Mouse (Mus musculus): ENCODE measurements around the gene 4933427D14Rik. TPM values are rescaled to one million over a fixed set of nuclear protein-coding genes. Genes with fewer than 3 reads are reported as not detected.
"Not testable (repeated sequence)": the region's sequence is repeated elsewhere in the genome, so short reads cannot be mapped to it uniquely, and the experiment has no call there.

Gene 4933427D14Rik
- polyA plus RNA-seq, 1 experiment from 2014 or later = 30.1 TPM

GRCm38 (mm10) chr11:72194259-72194658, 13.0 kb downstream of the 4933427D14Rik start:
- H3K27me3 ChIP-seq = no peaks in the 10 kb centered on the region
- no peak overlapping the region for H3K27ac ChIP-seq (replicated peaks)
- WGBS = 92% methylated on average over 2 of the region's 2 CpGs
- H3K36me3 ChIP-seq = peaks cover 65% of the 10 kb centered on the region
- ATAC-seq (ENCODE audit: low FRiP score, low read depth) = no peak
- no peak overlapping the region for H3K9ac ChIP-seq (replicated peaks)
- no peaks in the 10 kb centered on the region for H3K4me1 ChIP-seq
- no peaks in the 10 kb centered on the region for H3K9me3 ChIP-seq
- H3K4me3 ChIP-seq = no peak overlapping the region
- no peak overlapping the region for H3K4me2 ChIP-seq (replicated peaks)

DNA sequence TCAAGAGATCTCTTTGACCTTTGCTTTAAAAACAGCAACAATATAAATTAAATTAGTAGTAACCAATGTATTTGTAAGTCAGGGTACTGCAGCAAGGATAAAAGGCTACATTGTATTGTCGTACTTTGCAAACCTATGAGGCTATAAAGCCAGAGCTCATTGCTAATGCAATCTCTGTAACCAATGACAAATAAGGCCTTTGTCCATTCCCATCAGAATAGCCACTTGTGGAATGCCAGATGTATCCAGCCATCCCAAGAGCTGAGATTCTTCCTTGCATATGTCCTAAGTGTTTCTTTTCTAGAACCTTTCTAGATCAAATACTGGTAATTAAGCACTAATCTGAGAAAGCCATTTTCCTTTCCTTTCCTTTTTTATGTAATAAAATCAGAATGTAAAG, 16.4 kb downstream of the 4933427D14Rik start:
- no peaks in the 10 kb centered on the region for H3K27me3 ChIP-seq
- no peaks in the 10 kb centered on the region for H3K4me1 ChIP-seq
- H3K4me2 ChIP-seq (replicated peaks) = no peak overlapping the region
- 77% methylated on average over 1 of the region's 1 CpGs for WGBS
- ATAC-seq (ENCODE audit: low FRiP score, low read depth) = no peak
- H3K27ac ChIP-seq (replicated peaks) = no peak overlapping the region
- H3K4me3 ChIP-seq = no peak overlapping the region
- H3K9me3 ChIP-seq = no peaks in the 10 kb centered on the region
- no peak overlapping the region for H3K9ac ChIP-seq (replicated peaks)
- H3K36me3 ChIP-seq = peaks cover 62% of the 10 kb centered on the region

GRCm38 (mm10) chr11:72184252-72184651, 23.0 kb downstream of the 4933427D14Rik start:
- 87% methylated on average over 4 of the region's 4 CpGs for WGBS
- peaks cover 63% of the 10 kb centered on the region for H3K36me3 ChIP-seq

GRCm38 (mm10) chr11:72181136-72181535, 26.1 kb downstream of the 4933427D14Rik start:
- Histone ChIP-seq H3K4me1 (peaks cover 14% of the 10 kb centered on the region; the same call in 1 of the 2 replicates), H3K27ac (replicated peaks) (no peak overlapping the region), H3K4me2 (replicated peaks) (no peak overlapping the region), H3K27me3 (no peaks in the 10 kb centered on the region), H3K9ac (replicated peaks) (no peak overlapping the region), H3K36me3 (peaks cover 63% of the 10 kb centered on the region), H3K4me3 (no peak overlapping the region), H3K9me3 (no peaks in the 10 kb centered on the region)
- no peak for ATAC-seq (ENCODE audit: low FRiP score, low read depth)
- 95% methylated on average over 4 of the region's 4 CpGs for WGBS

More at GRCm38 (mm10) chr11:72184252-72184651, 23.0 kb downstream of the 4933427D14Rik start:
- Histone ChIP-seq H3K4me1 (no peaks in the 10 kb centered on the region), H3K27me3 (no peaks in the 10 kb centered on the region), H3K4me3 (no peak overlapping the region), H3K4me2 (replicated peaks) (no peak overlapping the region), H3K9me3 (no peaks in the 10 kb centered on the region), H3K27ac (replicated peaks) (no peak overlapping the region), H3K9ac (replicated peaks) (no peak overlapping the region)
- ATAC-seq (ENCODE audit: low FRiP score, low read depth) = no peak

- no peak overlapping the region for H3K4me2 ChIP-seq (replicated peaks)
- peaks cover 14% of the 10 kb centered on the region; the same call in 1 of the 2 replicates for H3K4me1 ChIP-seq
Observed at GRCm38 (mm10) chr11:72180556-72180955, 26.7 kb downstream of the 4933427D14Rik start.

DNA sequence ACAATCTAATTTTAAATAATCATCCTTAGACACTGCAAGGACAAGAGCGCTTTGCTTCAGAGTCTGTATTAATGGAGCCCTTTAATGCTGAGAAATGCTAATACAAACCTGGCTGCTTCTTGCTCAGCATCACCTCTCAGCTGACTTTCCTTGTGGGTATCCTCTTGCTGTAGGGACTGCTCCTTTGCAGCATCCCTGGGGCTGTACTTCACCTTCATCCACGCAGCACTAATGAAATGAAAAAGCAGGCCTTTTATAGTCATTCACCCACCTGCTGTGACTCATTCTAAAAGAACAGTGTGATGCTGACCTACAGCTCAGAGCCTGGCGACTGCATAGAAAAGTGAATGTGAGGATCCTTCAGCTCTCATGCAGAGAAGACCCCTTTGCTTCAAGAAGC, 30.7 kb downstream of the 4933427D14Rik start:
- peaks cover 14% of the 10 kb centered on the region; the same call in 1 of the 2 replicates for H3K4me1 ChIP-seq
- H3K36me3 ChIP-seq = peaks cover 80% of the 10 kb centered on the region
- no peak for ATAC-seq (ENCODE audit: low FRiP score, low read depth)
- no peak overlapping the region for H3K4me3 ChIP-seq
- no peak overlapping the region for H3K9ac ChIP-seq (replicated peaks)
- H3K27me3 ChIP-seq = no peaks in the 10 kb centered on the region
- no peaks in the 10 kb centered on the region for H3K9me3 ChIP-seq
- WGBS = 25% methylated on average over 3 of the region's 3 CpGs
- H3K27ac ChIP-seq (replicated peaks) = no peak overlapping the region
- H3K4me2 ChIP-seq (replicated peaks) = no peak overlapping the region

More at GRCm38 (mm10) chr11:72180556-72180955, 26.7 kb downstream of the 4933427D14Rik start:
- ATAC-seq (ENCODE audit: low FRiP score, low read depth) = no peak
- Histone ChIP-seq H3K36me3 (peaks cover 64% of the 10 kb centered on the region), H3K9me3 (no peaks in the 10 kb centered on the region), H3K27me3 (no peaks in the 10 kb centered on the region), H3K27ac (replicated peaks) (no peak overlapping the region), H3K9ac (replicated peaks) (no peak overlapping the region), H3K4me3 (no peak overlapping the region)
- WGBS = 94% methylated on average over 5 of the region's 5 CpGs

- no peaks in the 10 kb centered on the region for H3K9me3 ChIP-seq
- no peak for ATAC-seq (ENCODE audit: low FRiP score, low read depth)
- H3K9ac ChIP-seq (replicated peaks) = no peak overlapping the region
- H3K4me3 ChIP-seq = no peak overlapping the region
- H3K36me3 ChIP-seq = peaks cover 76% of the 10 kb centered on the region
- no peak overlapping the region for H3K27ac ChIP-seq (replicated peaks)
- H3K4me2 ChIP-seq (replicated peaks) = no peak overlapping the region
- peaks cover 14% of the 10 kb centered on the region; the same call in 1 of the 2 replicates for H3K4me1 ChIP-seq
- H3K27me3 ChIP-seq = no peaks in the 10 kb centered on the region
- WGBS = 80% methylated on average over 5 of the region's 5 CpGs
Observed at GRCm38 (mm10) chr11:72175966-72176365, 31.3 kb downstream of the 4933427D14Rik start.

DNA sequence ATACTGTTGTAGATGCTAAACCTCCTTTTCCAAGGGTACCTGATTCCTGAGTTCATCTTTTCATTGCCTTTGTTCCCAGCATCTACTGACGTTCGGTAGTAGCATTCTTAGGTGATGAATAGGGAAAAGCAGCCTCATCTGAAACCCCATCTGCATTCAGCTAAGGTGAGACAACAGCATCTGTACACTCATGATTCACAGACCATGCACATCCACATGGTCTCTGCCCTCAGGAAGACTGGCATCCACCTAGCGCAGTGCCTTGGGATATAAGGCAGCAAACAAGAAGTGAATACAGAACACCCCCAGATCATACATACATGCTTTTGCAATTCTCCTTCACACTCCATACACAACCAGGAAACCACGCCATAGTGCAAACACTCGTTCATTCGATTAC, 32.5 kb downstream of the 4933427D14Rik start:
- Histone ChIP-seq H3K4me2 (replicated peaks) (no peak overlapping the region), H3K4me3 (no peak overlapping the region), H3K9me3 (no peaks in the 10 kb centered on the region), H3K27ac (replicated peaks) (no peak overlapping the region), H3K36me3 (peaks cover 69% of the 10 kb centered on the region), H3K4me1 (peaks cover 14% of the 10 kb centered on the region; the same call in 1 of the 2 replicates), H3K9ac (replicated peaks) (no peak overlapping the region), H3K27me3 (no peaks in the 10 kb centered on the region)
- 94% methylated on average over 6 of the region's 6 CpGs for WGBS
- no peak for ATAC-seq (ENCODE audit: low FRiP score, low read depth)

DNA sequence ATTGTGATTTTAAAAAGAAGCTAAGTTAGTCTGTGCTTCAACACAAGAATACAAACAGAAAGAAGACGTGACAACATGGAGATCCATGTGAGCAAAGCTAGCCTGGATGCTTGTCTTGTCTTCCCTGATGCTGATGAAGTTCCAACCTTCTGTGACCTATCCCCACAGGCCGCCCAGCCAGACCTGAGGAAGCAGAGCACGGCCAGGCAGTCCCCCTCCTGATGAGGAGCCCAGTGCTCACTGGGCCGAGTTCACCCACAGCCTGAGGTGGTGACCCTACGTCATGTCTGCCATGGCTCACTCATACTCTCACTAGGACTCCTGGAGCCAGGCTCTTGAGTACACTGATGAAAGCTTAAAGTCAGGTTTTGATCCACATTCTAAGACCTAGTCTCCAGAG, 33.8 kb downstream of the 4933427D14Rik start:
- peaks cover 14% of the 10 kb centered on the region; the same call in 1 of the 2 replicates for H3K4me1 ChIP-seq
- H3K4me3 ChIP-seq = no peak overlapping the region
- no peak overlapping the region for H3K4me2 ChIP-seq (replicated peaks)
- WGBS = 89% methylated on average over 5 of the region's 5 CpGs
- H3K9me3 ChIP-seq = no peaks in the 10 kb centered on the region
- H3K27ac ChIP-seq (replicated peaks) = no peak overlapping the region
- no peak for ATAC-seq (ENCODE audit: low FRiP score, low read depth)
- no peak overlapping the region for H3K9ac ChIP-seq (replicated peaks)
- no peaks in the 10 kb centered on the region for H3K27me3 ChIP-seq
- peaks cover 75% of the 10 kb centered on the region for H3K36me3 ChIP-seq

GRCm38 (mm10) chr11:72171906-72172305, 35.4 kb downstream of the 4933427D14Rik start:
- WGBS = 88% methylated on average over 4 of the region's 4 CpGs
- not testable (repeated sequence) for H3K4me2 ChIP-seq (replicated peaks); H3K4me3 ChIP-seq; H3K27ac ChIP-seq (replicated peaks); H3K27me3 ChIP-seq; ATAC-seq (ENCODE audit: low FRiP score, low read depth); H3K9me3 ChIP-seq; H3K4me1 ChIP-seq; H3K9ac ChIP-seq (replicated peaks)
- peaks cover 73% of the 10 kb centered on the region for H3K36me3 ChIP-seq

DNA sequence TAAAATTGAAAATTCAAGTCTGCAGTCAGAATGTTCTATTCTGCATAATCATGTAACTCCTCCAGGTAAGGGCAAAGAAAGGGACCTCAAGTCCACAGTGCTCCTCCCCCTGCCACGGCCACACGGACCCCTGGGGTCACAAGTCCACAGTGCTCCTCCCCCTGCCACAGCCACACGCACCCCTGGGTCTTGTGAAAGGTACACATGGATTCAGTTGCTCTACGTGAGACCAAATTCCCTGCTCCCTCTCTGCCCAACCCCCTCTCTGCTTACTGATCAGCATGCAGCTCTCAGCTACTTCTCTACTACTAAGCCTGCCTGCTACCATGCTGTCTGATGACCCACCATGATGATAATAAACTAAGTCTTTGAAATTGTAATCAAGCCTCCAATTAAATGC, 37.4 kb downstream of the 4933427D14Rik start:
- H3K4me2 ChIP-seq (replicated peaks) = no peak overlapping the region
- no peak overlapping the region for H3K9ac ChIP-seq (replicated peaks)
- H3K4me3 ChIP-seq = no peak overlapping the region
- H3K27me3 ChIP-seq = no peaks in the 10 kb centered on the region
- H3K36me3 ChIP-seq = peaks cover 73% of the 10 kb centered on the region
- ATAC-seq (ENCODE audit: low FRiP score, low read depth) = no peak
- H3K27ac ChIP-seq (replicated peaks) = no peak overlapping the region
- H3K4me1 ChIP-seq = no peaks in the 10 kb centered on the region
- no peaks in the 10 kb centered on the region for H3K9me3 ChIP-seq
- 88% methylated on average over 4 of the region's 4 CpGs for WGBS

DNA sequence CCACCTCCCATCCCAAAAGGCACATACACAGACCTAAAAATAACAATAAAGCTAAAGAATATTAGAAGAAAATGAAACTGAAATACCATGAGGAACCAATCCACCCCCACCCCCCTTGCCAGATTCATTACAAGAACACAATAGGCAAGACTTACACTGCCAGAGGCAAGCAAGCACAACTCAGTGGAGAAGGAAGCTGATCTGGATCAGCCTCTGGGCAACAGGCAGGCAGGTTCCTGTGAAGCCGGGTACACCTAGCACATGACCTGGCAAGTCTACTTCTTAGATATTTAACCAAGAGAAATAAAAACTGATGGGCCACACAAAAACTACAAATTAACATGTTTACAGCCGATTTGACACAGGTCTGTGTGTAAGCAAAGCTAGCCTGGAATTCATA, 44.1 kb downstream of the 4933427D14Rik start:
- Histone ChIP-seq H3K9me3 (no peaks in the 10 kb centered on the region), H3K27me3 (no peaks in the 10 kb centered on the region), H3K4me2 (replicated peaks) (no peak overlapping the region), H3K4me3 (no peak overlapping the region), H3K36me3 (peaks cover 84% of the 10 kb centered on the region), H3K4me1 (no peaks in the 10 kb centered on the region), H3K9ac (replicated peaks) (no peak overlapping the region), H3K27ac (replicated peaks) (no peak overlapping the region)
- WGBS = 92% methylated on average over 2 of the region's 2 CpGs
- no peak for ATAC-seq (ENCODE audit: low FRiP score, low read depth)

DNA sequence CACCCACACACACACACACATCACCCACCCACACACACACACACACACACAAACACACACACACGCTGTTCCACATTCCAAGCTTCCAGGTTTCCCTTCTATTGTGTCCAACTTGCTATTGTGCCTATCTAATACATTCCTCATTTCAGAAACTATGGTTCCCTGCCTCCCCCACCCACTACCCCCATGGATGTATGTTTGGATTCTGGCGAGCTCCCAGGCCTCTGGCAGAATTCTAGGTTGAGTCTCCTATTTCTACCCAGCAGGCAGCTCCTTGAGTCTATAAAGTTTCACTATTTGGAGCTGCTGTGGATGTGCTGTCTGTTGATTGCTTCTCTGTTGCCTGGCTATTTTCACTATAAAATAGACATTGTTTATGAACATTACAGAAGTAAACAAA, 50.6 kb downstream of the 4933427D14Rik start:
- Histone ChIP-seq H3K9me3 (no peaks in the 10 kb centered on the region), H3K9ac (replicated peaks) (no peak overlapping the region), H3K27ac (replicated peaks) (no peak overlapping the region), H3K4me1 (peaks cover 10% of the 10 kb centered on the region), H3K36me3 (peaks cover 72% of the 10 kb centered on the region), H3K4me3 (no peak overlapping the region), H3K27me3 (no peaks in the 10 kb centered on the region), H3K4me2 (replicated peaks) (no peak overlapping the region)
- WGBS = 84% methylated on average over 2 of the region's 2 CpGs
- no peak for ATAC-seq (ENCODE audit: low FRiP score, low read depth)
